Mouse (Mus musculus) heart, adult 2 months (tissue): ENCODE data around the gene Pold4. TPM values are rescaled to one million over a fixed set of nuclear protein-coding genes. Genes with fewer than 3 reads are reported as not detected.

ENCODE experiments used
- DNase-seq, 2 experiments: peaks; one replicate each; pipeline ENCODE4 v3.0.0; 2021
- H3K27ac ChIP-seq: fragments of 200-600 bp; 2 replicates; pipeline ENCODE4 v1.8.1; 2022
- H3K27me3 ChIP-seq: fragments of 200-500 bp; 2 replicates; pipeline ENCODE4 v1.6.1; 2012; ENCODE audit warnings: mild to moderate bottlenecking, low read length, inconsistent platforms, mixed read lengths; ENCODE audit not compliant: control insufficient read depth, insufficient read depth
- H3K36me3 ChIP-seq: fragments of 200-500 bp; 2 replicates; pipeline ENCODE4 v1.6.1; 2012; ENCODE audit warnings: low read length, inconsistent platforms; ENCODE audit not compliant: control insufficient read depth, insufficient read depth
- H3K4me1 ChIP-seq: fragments of 200-500 bp; 2 replicates; pipeline ENCODE4 v1.6.1; 2011; ENCODE audit warnings: low read length; ENCODE audit not compliant: control insufficient read depth, insufficient read depth
- H3K4me3 ChIP-seq: fragments of 200-600 bp; 2 replicates; pipeline ENCODE4 v1.8.1; 2022
- H3K79me2 ChIP-seq: fragments of 200-500 bp; replicated peaks from 2 replicates; pipeline ENCODE4 v1.6.1; 2012; ENCODE audit warnings: mild to moderate bottlenecking, inconsistent platforms, low read length, moderate library complexity, mixed read lengths; ENCODE audit not compliant: control insufficient read depth, insufficient read depth
- H3K9ac ChIP-seq: fragments of 200-500 bp; 2 replicates; pipeline ENCODE4 v1.6.1; 2012; ENCODE audit warnings: low read depth, mild to moderate bottlenecking, control low read depth, inconsistent platforms, low read length, mixed read lengths
- CTCF ChIP-seq: fragments of 200-600 bp; IDR thresholded peaks from 2 replicates; pipeline ENCODE4 v1.8.1; 2022; ENCODE audit warnings: antibody characterized with exemption, mild to moderate bottlenecking, moderate library complexity
- EP300 ChIP-seq: fragments of 200-500 bp; IDR thresholded peaks from 2 replicates; pipeline ENCODE4 v1.6.1; 2011; ENCODE audit warnings: low read depth, low read length, control low read depth; ENCODE audit not compliant: insufficient read depth
- POLR2A ChIP-seq: fragments of 200-500 bp; IDR thresholded peaks from 2 replicates; pipeline ENCODE4 v1.6.1; 2011; ENCODE audit warnings: mild to moderate bottlenecking, low read depth, low read length, control low read depth; ENCODE audit not compliant: insufficient read depth
- WGBS: fragments of 180-500 bp; shearing (Covaris S2); methylation state at CpG from one replicate; pipeline ENCODE4 v1.1.7; 2018; 5-methylcytosine and 5-hydroxymethylcytosine counted together
- intact Hi-C: fragments of 180-260 bp; cut with DNase I; formaldehyde crosslinking; loops from one replicate; pipeline ENCODE4 v1.15.1; 2025
- polyA plus RNA-seq: library from polyadenylated mRNA; depleted of rRNA; stranded (reverse); fragments of >200 nt; gene quantifications from 2 replicates; pipeline ENCODE4 v1.2.3, GENCODE M21; 2012
- total RNA-seq, 2 experiments: library from RNA; stranded (reverse); gene quantifications; 2 replicates each; pipeline ENCODE4 v1.2.3; 2021

Gene Pold4
- total and polyA plus RNA-seq, 3 experiments: 9.2 to 48.1 (median 12.0) TPM

DNA sequence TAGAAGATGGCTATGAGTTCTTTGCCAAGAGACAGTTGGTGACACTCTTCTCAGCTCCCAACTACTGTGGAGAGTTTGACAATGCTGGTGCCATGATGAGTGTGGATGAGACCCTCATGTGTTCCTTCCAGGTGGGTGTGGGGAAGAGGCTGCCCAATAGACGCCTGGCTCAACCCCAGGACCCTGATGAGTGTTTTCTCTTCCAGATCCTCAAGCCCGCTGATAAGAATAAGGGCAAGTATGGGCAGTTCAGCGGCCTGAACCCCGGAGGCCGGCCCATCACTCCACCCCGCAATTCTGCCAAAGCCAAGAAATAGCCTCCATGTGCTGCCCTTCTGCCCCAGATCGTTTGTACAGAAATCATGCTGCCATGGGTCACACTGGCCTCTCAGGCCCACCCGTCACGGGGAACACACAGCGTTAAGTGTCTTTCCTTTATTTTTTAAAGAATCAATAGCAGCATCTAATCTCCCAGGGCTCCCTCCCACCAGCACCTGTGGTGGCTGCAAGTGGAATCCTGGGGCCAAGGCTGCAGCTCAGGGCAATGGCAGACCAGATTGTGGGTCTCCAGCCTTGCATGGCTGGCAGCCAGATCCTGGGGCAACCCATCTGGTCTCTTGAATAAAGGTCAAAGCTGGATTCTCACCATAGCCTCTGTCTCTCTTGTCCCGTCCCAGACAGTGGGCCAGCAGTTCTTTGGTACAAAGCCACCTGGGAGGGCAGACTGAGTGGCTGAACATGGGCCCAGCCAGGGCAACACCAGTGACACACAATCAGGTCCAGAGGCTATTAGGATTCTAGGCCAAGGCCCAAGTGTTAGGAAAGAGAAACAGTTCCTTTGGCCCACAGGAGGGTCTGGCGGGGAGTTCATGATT is 36.7 kb upstream of the Pold4 start:
- Histone ChIP-seq H3K79me2 (peaks cover 5% of the 10 kb centered on the region; the same call in 1 of the 2 replicates), H3K4me1 (peaks cover 10% of the 10 kb centered on the region), H3K4me3 (no peak overlapping the region), H3K27ac (no peak overlapping the region), H3K36me3 (peaks cover 12% of the 10 kb centered on the region), H3K27me3 (no peaks in the 10 kb centered on the region), H3K9ac (no peak overlapping the region)
- TF ChIP-seq POLR2A (no peak), CTCF (no peak), EP300 (no peak)
- 81% methylated on average over 12 of the region's 12 CpGs for WGBS
- DNase-seq: no peak
- intact Hi-C loops: no loop called here

GRCm38 (mm10) chr19:4196048-4196447 is 35.7 kb upstream of the Pold4 start:
- Histone ChIP-seq H3K4me3 (no peak overlapping the region), H3K9ac (no peak overlapping the region), H3K4me1 (peaks cover 15% of the 10 kb centered on the region), H3K79me2 (peaks cover 5% of the 10 kb centered on the region; the same call in 1 of the 2 replicates), H3K27ac (no peak overlapping the region), H3K36me3 (peaks cover 12% of the 10 kb centered on the region), H3K27me3 (no peaks in the 10 kb centered on the region)
- no peak for DNase-seq
- intact Hi-C loops: no loop called here
- 24% methylated on average over 2 of the region's 2 CpGs for WGBS
- TF ChIP-seq EP300 (no peak), CTCF (no peak), POLR2A (no peak)

DNA sequence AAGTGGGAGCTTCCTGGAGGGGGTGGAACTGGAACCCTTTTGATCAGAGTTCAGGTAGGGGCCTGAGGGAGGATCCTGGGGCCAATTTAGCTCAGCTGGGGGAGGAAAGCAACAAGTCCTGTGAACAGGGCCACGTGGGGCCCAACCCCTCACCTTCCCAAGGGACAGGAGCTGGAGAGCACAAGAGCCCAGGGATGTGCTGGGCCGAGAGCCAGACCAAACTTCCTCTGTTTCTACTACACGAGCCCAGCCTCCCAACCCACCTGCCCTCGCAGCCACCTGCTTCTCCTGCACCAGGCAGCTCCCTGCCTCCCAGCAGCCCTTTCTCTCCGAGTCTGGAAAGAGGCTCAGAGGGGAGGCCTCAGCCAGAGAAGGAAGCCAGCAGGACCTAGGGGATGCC is 35.2 kb upstream of the Pold4 start:
- no peak overlapping the region for H3K27ac ChIP-seq
- DNase-seq: peak; percentile 51 to 64

GRCm38 (mm10) chr19:4197180-4197579 is 34.5 kb upstream of the Pold4 start:
- no peak overlapping the region for H3K4me3 ChIP-seq
- no peak overlapping the region for H3K27ac ChIP-seq
- no peak overlapping the region for H3K9ac ChIP-seq
- H3K27me3 ChIP-seq: no peaks in the 10 kb centered on the region
- peaks cover 12% of the 10 kb centered on the region for H3K36me3 ChIP-seq
- TF ChIP-seq EP300 (no peak), CTCF (no peak)
- DNase-seq: no peak
- intact Hi-C loops: no loop called here
- peaks cover 14% of the 10 kb centered on the region for H3K4me1 ChIP-seq
- H3K79me2 ChIP-seq: peaks cover 4% of the 10 kb centered on the region; the same call in 1 of the 2 replicates
- WGBS: 70% methylated on average over 3 of the region's 3 CpGs

More for the DNA sequence above, 35.2 kb upstream of the Pold4 start:
- Histone ChIP-seq H3K79me2 (peaks cover 5% of the 10 kb centered on the region; the same call in 1 of the 2 replicates), H3K36me3 (peaks cover 12% of the 10 kb centered on the region), H3K4me1 (peaks cover 12% of the 10 kb centered on the region), H3K9ac (no peak overlapping the region), H3K27me3 (no peaks in the 10 kb centered on the region), H3K4me3 (no peak overlapping the region)
- 16% methylated on average over 5 of the region's 5 CpGs for WGBS
- no peak for TF ChIP-seq EP300
- TF ChIP-seq POLR2A: peak; percentile 34; the same call in 1 of the 2 replicates
- intact Hi-C loops: no loop called here

DNA sequence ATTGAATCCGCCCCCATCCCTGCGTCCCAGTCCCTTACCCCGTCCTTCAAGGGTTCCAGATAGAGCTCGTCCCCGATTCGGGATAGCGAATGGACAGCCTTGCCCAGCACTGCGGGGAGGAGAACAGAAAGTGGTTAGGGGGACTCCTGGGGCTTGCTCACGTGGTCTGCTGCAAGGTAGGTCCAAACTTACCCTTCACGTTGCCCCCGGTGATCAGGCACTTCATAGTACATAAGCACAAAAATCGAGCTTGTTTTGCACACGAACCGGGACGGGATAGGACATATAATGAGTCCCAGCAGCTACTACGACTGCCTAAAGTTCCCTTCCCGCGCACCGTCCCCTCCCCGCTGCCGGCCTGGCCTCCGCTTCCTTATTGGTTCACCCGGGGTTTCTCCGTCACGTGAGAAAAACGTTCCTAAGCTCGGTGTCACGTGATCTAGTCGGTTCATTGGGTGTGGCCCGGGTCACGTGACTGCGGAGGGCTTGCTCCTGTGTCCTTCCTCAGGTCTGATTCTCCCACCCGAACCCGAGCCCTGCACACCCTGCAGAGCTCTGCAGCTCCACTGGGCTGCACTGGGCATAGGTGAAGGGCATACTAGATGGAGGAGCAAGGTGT is 30.3 kb upstream of the Pold4 start, which contains the start of gene Rad9a:
Gene Rad9a, minus strand, starts transcription at position 372 of the 619 bp plus-strand sequence.
- intact Hi-C loops: loop anchor here (1.0 to 5.0 kb wide), 3 partner anchors 9 to 104 kb away; partner anchors contain the start of genes Aip, Cdk2ap2, Pitpnm1 and Ppp1ca
- Histone ChIP-seq H3K27ac (peak within 1 kb of the TSS; percentile 84), H3K4me1 (peaks cover 13% of the 10 kb centered on the region), H3K27me3 (no peaks in the 10 kb centered on the region), H3K36me3 (no peaks in the 10 kb centered on the region), H3K4me3 (peak within 1 kb of the TSS; percentile 76), H3K79me2 (no peaks in the 10 kb centered on the region), H3K9ac (peak within 1 kb of the TSS; percentile 74)
- TF ChIP-seq CTCF: no peak
- TF ChIP-seq POLR2A: peak; percentile 97
- no peak for TF ChIP-seq EP300
- peak; percentile 94 to 97 for DNase-seq
- WGBS: under 1% methylated on average over 34 of the region's 34 CpGs

GRCm38 (mm10) chr19:4202149-4202548 is 29.6 kb upstream of the Pold4 start:
- Histone ChIP-seq H3K36me3 (no peaks in the 10 kb centered on the region), H3K27ac (peak overlapping the region; percentile 84), H3K4me1 (peaks cover 10% of the 10 kb centered on the region), H3K4me3 (peak overlapping the region; percentile 76), H3K79me2 (no peaks in the 10 kb centered on the region), H3K27me3 (no peaks in the 10 kb centered on the region), H3K9ac (peak overlapping the region; percentile 74; the same call in 1 of the 2 replicates)
- intact Hi-C loops: loop anchor here (5.0 kb wide), 2 partner anchors 75 to 105 kb away; partner anchors contain the start of genes Aip, Cdk2ap2 and Pitpnm1
- DNase-seq: no peak
- 41% methylated on average over 7 of the region's 7 CpGs for WGBS
- TF ChIP-seq CTCF (no peak), POLR2A (no peak), EP300 (no peak)
